Mouse (Mus musculus) R1 (cell line): Measurements from ENCODE around the gene Ces3a.
"Not testable (repeated sequence)": the region's sequence is repeated elsewhere in the genome, so short reads cannot be mapped to it uniquely, and the experiment has no call there.

Experiments
- DNase-seq: peaks from one replicate; pipeline ENCODE4 v3.0.0-alpha.2; 2018; ENCODE audit warnings: low read depth, low spot score

Ces3a gene

GRCm38 (mm10) chr8:105048371-105048854, at the start of gene Ces3a:
Gene Ces3a, plus strand, starts transcription at chr8:105048601.
- no peak for DNase-seq

- no peak for DNase-seq
Observed at GRCm38 (mm10) chr8:104999183-104999582, 49.2 kb upstream of the Ces3a start.

GRCm38 (mm10) chr8:105000586-105000985, 47.8 kb upstream of the Ces3a start, which contains the start of gene Ces2h:
Gene Ces2h, plus strand, starts transcription at chr8:105000853.
- no peak for DNase-seq

- no peak for DNase-seq
Observed at GRCm38 (mm10) chr8:105010000-105010399, 38.4 kb upstream of the Ces3a start.

GRCm38 (mm10) chr8:105011136-105011535, 37.3 kb upstream of the Ces3a start:
- DNase-seq, result peak; percentile 20

GRCm38 (mm10) chr8:105014391-105014790, 34.0 kb upstream of the Ces3a start:
- DNase-seq, result no peak

GRCm38 (mm10) chr8:105021954-105022353, 26.4 kb upstream of the Ces3a start:
- no peak for DNase-seq

- no peak for DNase-seq
Observed at GRCm38 (mm10) chr8:105023087-105023486, 25.3 kb upstream of the Ces3a start.

- peak; percentile 90 for DNase-seq
Observed at GRCm38 (mm10) chr8:105025050-105025449, 23.4 kb upstream of the Ces3a start.

- no peak for DNase-seq
Observed at GRCm38 (mm10) chr8:105043510-105043909, 4.9 kb upstream of the Ces3a start.

GRCm38 (mm10) chr8:105045824-105046401, 2.5 kb upstream of the Ces3a start:
- DNase-seq, result no peak

GRCm38 (mm10) chr8:105056211-105056610, 7.8 kb downstream of the Ces3a start:
- no peak for DNase-seq

- peak; percentile 63 for DNase-seq
Observed at GRCm38 (mm10) chr8:105060056-105060455, 11.7 kb downstream of the Ces3a start.

- peak; percentile 87 for DNase-seq
Observed at GRCm38 (mm10) chr8:105066761-105067160, 18.4 kb downstream of the Ces3a start.

GRCm38 (mm10) chr8:105067905-105068304, 19.5 kb downstream of the Ces3a start:
- not testable (repeated sequence) for DNase-seq

GRCm38 (mm10) chr8:105068971-105069370, 20.6 kb downstream of the Ces3a start:
- no peak for DNase-seq

- DNase-seq, result no peak
Observed at GRCm38 (mm10) chr8:105076601-105077000, 28.2 kb downstream of the Ces3a start.

GRCm38 (mm10) chr8:105077071-105077470, 28.7 kb downstream of the Ces3a start:
- no peak for DNase-seq

- DNase-seq, result no peak
Observed at GRCm38 (mm10) chr8:105078591-105078990, 30.2 kb downstream of the Ces3a start.

GRCm38 (mm10) chr8:105080814-105081336, 32.5 kb downstream of the Ces3a start:
- DNase-seq, result no peak

GRCm38 (mm10) chr8:105083449-105084050, 35.1 kb downstream of the Ces3a start, which contains the start of gene Ces3b:
Gene Ces3b, plus strand, starts transcription at chr8:105083753.
- DNase-seq, result no peak

GRCm38 (mm10) chr8:105088166-105088565, 39.8 kb downstream of the Ces3a start:
- not testable (repeated sequence) for DNase-seq

- no peak for DNase-seq
Observed at GRCm38 (mm10) chr8:105088581-105088980, 40.2 kb downstream of the Ces3a start.
